Mouse (Mus musculus) left cerebral cortex, postnatal 14 days (tissue): Measurements from ENCODE around the gene Slco2a1. TPM values are rescaled to one million over a fixed set of nuclear protein-coding genes. Genes with fewer than 3 reads are reported as not detected.
A peak's percentile ranks its signal among the peaks of the same experiment; 100 is the strongest.

Experiments
- DNase-seq, 2 experiments: peaks; one replicate each; pipeline ENCODE4 v3.0.0; 2021 to 2022; ENCODE audit warnings: low spot score in 2 of 2, mixed read lengths in 1 of 2
- intact Hi-C: fragments of 180-260 bp; cut with DNase I; formaldehyde crosslinking; loops from one replicate; pipeline ENCODE4 v1.15.1; 2025
- total RNA-seq, 2 experiments: library from RNA; stranded (reverse); gene quantifications; 2 replicates each; pipeline ENCODE4 v1.2.3; 2021

Slco2a1 gene
- total RNA-seq, 2 experiments from 2014 or later, result 1.5 to 2.3 TPM

DNA sequence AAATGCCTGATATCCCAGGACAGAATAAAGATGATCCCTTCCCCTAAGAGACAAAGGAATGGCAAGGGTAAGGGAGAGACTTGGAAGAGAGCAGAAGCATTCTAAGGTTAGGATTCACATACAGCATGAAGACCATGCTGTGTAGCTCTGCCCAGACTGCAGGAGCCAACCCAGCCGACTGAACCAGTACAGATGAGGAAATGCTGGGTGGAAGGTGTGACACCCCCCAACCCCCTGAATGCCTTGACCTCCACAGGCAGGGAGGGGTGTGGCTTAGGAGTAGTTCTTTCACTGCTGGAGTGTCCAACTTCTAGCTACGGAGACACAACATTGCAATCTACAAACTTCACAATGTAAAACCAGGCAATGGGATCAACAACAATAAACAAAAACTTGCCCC lies 121.4 kb downstream of the Slco2a1 start:
- intact Hi-C loops, result no loop called here
- DNase-seq, result no peak

DNA sequence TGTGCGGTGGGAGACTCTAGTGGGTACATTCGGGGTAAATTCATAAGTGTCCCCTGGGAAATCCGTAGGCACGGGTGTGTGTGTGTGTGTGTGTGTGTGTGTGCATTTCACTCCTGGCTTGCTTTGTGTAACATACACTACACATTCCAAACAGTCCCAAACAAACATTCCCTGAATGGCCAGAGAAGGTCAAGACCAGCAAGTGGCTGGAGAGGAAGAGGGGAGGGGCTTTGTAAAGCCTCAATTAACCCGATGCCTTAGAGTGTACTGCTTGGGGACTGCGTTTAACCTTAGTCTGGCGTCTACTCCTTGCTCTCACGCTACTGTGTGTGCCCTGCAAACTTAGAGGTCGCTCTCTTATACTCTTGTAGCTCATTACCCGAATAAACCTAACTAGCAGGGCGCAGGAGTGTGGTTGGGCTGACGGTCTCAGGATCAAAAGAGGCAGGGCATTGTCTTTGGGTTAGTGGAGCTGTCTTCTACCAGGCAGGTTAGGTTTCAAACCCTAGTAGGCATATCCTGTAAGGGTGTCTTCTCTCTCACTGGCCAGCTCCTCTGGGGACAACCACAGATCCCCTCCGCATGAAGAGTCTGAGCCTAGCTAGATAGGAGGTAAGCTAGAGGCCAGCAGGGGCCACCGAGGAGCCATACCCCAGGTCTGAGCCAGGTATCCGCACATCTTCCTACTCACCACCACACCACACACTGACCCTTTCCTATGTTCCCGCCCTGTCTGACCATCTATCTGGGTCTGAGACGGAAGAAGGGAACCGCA lies 122.4 kb downstream of the Slco2a1 start:
- no peak for DNase-seq
- intact Hi-C loops, result no loop called here

DNA sequence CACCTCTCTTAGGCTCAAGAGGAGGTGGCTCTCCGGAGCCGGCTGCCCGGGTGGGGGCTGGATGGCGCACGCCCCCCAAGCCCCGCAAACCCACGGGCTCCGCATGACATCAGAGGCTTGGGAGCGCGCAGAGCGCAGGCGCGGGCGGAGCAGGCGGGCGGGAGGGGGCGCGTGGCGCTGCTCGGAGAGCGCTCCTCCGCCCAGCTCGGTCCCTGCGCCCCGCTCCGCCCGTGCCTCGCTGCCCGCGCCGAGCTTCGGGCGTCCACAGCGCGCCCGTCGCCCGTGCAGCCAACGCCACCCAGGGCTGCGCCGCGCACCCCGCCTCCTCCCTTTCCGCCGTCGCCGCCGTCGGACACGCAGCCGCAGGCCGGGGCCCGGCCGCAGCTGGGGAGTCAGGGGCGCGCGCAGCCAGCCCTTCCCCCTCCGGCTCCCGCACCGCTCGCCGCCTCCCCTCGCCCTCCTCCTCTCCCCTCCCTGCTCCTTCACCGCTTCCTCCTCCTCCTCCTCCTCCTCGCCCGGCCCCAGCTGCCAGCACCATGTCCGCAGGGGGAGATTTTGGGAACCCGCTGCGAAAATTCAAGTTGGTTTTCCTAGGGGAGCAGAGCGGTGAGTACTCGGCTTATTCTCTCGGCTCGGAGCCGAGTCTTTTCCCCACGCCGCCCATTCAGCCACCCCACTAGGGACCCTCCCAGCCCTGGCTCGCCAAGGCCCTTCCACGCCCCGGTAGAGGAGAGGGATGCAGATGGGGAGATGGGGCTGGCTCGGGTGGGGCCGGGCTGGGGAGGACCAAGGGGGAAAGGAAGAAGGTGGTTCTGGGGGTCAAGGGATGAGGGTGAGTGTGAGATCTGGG lies 123.3 kb downstream of the Slco2a1 start, which contains the start of gene Rab6b:
Rab6b (plus strand) TSS at position 167 of the 850 bp plus-strand sequence.
- DNase-seq, result peak; percentile 60 to 81
- intact Hi-C loops, result no loop called here

DNA sequence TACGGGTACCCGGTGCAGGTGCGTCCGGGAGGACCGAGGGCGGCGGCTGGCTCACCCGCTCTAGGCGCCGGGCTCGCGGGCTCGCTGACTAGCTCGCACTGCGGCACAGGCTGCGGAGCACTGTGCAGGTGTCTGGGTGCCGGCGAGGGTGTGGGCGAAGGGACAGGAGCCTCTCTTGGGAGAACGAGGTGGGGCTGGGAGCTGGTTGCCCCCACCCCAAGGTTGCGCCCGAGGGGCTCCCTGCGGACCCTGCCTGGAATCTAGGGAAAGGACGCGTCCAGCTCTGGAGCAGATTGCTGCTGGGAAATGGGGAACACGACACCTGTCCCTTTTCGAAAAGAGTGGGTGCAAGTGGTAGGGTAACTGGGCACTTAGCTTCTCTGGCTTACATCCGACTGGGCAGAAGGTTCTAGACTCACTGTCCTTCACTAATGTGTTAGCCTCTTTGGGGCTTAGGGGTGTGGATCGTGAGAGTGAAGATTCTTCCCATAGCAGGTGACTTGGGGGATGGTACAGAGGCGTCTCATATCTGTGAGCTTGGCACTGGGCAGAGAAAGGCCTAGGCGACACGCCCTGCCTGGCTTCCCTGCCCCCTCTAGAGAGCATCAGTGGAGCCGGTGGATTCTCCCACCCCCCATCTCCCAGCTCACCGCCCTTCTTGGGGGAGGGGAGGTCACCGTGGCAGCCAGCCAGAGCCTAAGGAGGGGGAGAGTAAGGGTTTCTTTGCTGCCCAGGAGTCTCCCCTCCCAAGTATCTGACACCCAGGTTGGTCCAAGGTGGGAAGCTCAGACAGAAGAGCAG lies 124.2 kb downstream of the Slco2a1 start:
- DNase-seq, result peak; percentile 47 to 57
- intact Hi-C loops, result no loop called here

DNA sequence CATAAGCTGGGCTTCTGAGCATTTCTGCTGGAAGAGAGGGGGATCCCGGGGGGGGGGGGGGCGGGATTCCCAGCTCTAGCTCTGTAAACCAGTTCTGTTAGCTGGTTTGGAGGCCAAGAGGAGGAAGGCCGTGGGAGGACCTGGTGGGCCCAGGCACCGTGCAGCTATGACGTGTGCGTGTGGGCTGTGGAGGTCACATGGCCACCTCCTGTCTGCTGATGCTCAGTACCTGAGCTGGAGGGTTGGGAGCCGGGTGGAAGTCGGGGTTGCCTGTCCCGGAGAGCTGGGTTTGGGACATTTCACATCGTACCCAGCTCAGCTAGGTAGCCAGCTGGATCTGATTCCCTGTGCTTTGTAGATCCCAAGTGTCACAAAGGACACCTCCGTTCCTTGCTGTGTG lies 124.8 kb downstream of the Slco2a1 start:
- intact Hi-C loops, result no loop called here
- peak; percentile 59 to 60 for DNase-seq

DNA sequence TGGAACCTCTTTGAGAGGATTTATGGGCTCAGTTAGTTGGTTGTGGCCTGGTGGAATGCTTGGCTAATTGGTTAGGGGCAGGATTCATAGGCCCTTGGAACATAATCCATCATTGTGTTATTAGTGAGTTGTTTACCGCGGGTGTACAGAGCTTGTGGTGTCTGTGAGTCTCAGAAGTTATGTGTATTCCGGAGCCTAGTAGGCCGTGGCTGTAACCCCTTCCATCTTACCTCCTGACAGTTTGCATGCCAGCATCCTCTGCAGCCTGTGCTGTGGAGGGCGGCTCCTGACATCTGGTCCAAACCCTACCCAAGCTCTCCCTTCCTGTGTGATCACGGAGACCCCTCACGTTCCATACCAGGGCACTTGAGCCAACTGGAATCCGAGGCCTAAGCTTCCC lies 125.8 kb downstream of the Slco2a1 start:
- DNase-seq, result no peak
- intact Hi-C loops, result no loop called here

DNA sequence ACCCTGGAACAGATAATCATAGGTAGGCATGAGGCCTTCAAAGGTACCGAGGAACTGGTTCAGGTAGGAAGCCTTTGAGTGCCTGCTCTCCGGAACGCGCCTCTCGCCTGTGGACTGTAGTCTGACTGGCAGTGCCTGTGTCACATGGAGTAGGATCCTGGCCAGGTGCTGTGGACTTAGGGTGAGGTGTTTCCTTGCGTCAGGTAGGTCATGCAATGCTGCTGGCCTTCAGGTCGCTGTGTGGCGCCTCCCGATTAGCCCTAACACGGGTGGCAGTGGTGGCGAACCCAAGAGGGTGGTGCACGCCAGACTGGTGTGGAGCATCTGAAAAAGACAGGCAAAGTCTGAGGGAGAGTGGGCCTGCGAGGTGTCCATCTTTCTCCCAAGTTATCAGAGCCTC lies 126.4 kb downstream of the Slco2a1 start:
- no peak for DNase-seq
- intact Hi-C loops, result no loop called here

DNA sequence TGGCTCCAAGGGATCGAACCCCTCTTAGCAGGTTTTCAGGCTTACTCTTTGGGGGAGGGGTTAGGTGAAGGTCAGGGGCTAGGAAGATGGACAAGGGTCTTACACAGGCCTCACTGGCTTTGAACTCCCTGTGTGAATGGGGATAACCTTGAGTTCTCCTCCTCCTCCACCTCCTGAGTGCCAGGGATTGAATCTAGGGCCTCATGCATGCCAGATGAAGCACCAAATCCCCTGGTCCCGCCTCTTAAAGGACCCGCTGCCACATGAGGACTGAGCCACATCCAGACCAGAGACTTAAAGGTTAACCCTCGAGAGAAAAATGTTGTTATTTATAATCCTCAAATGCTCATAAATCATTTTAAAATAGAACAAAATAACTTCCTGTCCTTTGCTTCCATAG lies 128.4 kb downstream of the Slco2a1 start:
- DNase-seq, result no peak
- intact Hi-C loops, result no loop called here

DNA sequence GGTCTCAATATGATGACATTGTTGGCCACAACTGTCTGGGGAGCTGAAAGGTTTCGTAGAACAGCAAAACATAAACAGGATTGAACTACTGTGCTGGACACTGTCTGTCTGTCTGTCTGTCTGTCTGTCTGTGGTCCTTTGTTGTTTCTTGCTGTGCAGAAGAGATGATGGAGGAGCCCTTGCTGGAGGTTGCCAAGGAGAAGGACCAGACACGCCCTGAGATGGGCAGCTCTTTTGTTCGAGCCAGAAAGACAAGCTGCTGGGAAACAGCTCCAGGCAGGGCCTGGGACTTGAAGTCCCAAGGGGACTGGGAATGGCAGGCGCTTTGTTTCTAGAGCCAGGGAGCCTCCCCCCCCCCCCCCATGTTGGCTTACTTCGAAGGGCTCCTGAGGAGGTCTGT lies 129.0 kb downstream of the Slco2a1 start:
- intact Hi-C loops, result no loop called here
- DNase-seq, result no peak

DNA sequence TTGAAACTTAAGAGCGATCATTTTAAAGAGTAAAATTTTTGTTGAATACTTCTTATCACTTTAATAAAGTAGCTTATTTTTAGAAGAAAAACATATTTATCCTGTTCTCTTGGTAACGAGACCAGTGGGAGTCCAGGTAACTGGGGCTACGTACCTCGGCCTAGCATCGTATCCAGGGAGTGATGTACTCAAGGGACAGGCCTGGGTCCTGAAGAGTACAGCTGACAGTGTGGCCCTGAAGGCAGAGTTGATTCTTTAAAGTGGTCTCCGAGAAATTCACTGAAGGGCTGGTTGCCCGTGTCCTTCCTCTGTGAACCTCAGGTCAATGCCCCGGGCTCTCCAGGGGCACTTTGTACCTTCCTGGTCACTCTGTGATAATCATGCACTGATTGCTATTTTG lies 129.4 kb downstream of the Slco2a1 start:
- DNase-seq, result no peak
- intact Hi-C loops, result no loop called here

DNA sequence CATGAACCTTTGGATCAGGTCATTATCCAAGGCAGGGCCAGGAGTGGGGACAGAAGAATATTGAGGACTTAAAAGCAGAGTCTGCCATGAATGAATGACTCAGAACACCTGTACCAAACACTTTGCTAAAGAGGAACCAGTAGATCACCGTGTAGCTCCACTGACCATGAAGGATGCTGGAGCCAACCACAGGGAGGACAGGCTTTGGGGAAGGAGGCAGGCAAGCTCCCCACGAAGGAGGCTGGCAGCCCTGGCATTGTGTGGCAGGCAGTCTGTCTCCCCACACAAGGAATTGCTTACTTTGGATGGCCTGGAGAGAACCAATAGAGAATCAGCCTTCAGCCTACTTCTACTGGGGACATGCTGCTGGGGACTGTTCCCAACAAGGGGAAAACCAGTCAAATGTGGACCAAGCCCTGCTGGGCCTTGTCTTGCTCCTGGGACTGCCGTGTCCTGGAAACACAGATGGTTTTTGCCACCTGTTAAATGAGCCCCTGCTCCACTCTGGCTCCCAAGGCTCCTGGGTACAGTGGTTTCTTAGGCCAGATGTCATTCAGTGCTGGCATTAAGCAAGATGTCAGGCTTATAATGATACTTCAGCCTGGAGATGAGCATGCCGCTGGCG lies 130.3 kb downstream of the Slco2a1 start:
- intact Hi-C loops, result no loop called here
- no peak for DNase-seq

DNA sequence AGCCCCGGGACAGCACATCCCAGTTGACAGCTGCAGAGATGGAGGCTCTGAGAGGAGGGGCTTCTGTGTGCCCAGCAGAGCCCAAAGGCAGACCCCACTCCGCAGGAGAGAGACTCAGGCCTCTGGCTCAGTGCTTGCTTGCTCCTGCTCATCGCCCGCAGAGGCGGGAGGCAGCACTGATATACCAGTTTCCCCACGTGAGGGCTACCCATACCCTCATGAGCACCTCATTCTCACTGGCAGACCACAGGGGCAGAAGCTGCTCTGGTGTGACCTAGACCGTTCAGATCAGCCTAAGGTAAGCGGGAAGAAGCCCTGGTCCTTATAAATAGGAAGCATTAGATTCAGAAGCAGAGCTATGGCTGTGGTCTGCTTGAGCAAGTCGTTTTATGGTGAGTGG lies 131.3 kb downstream of the Slco2a1 start:
- intact Hi-C loops, result no loop called here
- DNase-seq, result no peak

DNA sequence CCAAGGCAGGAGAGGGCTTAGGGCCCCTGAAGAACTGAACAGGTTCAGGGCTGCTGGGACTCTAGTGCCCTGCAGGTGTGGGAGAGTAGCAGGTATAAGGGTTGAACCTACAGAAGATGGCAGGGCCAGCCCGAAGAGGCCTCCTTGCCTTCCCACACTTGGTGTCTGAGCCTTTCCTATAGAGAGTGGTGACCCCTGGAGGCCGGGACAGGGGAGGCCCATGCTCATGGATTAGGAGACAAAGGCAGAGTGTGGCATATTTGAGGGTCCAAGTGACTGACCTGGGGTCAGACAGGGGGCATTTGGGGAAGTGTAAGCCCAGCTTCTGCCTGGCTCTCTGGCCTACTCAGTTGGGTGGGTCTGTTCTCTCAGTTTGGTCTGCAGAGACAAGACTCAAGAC lies 131.7 kb downstream of the Slco2a1 start:
- intact Hi-C loops, result no loop called here
- DNase-seq, result no peak

DNA sequence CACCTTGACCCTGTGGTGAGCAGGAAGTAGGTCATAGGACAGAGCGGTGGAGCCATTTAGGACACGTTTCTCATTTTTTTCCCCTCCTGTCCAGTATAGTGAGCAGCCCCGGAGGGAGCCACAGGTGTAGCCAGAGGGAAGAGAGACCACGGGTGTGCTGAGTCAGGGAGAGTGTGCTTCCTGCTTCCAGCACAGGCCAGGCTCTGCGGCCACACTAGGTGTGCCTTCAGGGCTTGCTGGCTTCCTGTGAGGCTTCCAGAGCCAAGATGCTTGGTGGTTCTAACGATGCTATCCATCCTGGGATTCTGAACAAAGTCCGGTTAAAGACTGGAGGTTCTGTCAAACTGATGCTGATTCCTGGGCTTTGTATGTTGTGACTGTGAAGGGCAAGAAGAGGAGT lies 133.0 kb downstream of the Slco2a1 start:
- intact Hi-C loops, result no loop called here

DNA sequence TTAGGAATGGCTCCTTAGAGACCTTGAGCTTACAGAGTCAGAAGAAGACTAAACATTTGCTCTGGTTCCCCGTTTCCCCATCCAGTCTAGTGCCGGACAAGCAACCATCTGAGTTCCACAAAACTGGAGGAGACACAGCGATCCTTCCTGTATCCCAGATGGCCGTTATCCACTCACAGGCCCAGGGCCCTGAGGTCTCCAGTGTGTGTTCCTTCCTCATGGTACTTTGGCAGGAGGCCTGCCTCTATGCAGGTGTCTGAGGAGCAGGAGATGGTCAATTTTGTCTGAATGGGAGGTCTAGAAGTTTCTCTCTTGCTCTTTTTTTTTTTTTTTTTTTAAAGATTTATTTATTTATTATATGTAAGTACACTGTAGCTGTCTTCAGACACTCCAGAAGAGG lies 136.2 kb downstream of the Slco2a1 start:
- no peak for DNase-seq
- intact Hi-C loops, result no loop called here

More for the DNA sequence above, 133.0 kb downstream of the Slco2a1 start:
- DNase-seq, result no peak

DNA sequence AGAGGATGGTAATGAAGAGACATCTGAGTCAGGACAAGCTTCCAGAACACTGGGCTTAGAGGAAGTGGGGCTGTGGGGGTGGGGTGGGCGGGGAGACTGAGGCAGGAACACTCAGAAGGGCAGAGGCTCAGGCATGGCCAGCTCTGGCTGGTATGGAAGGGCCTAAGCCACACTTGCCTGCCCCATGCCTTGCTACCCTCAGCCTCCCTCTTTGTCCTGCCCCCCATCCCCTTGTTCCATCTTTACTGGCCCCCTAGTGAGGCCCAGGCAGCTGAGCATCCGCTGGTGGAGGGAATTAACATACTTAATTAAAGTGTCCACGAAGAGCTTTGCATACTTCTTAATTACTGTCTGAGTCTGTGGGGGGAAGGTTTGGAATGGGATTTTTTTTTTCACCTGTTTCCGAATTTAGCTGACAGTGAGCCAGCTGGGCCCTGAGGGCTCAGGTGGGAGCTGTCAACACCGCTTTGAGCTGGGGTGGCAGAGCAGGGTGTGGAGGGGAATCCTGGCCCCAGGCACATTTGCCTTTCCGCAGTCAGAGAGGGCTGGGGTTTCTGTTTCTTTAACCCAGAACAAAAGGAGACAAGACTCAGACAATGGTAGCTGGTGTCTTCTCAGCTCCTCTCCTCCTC lies 145.1 kb downstream of the Slco2a1 start:
- DNase-seq, result no peak
- intact Hi-C loops, result no loop called here

DNA sequence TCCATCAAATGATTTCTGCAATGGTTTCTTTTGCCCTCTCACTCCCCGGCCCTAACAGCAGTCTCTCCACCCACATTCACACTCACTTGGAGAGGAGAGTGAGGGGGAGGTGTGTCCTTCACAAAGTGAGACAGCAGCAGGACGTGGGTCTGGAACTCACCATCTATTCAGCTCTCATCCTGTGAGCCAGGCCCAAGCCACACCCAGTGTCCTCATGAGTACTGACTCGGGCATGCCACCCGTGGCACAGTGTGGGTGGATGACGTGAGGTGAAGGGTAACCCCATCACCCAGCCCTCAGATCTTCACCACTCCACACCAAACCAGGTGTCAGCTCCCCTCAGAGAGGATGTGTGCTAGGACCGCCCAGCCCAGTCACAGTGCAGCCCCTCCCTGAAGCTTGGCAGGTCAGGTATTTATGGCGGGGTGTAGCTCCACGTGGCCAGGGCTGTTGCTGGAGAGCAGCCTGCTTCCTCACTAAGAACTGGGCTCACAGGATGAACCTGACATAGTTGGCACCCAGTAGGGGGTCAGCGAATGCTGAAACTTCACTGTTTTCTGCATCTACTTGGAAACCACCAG lies 146.0 kb downstream of the Slco2a1 start:
- peak; percentile 50 to 73 for DNase-seq
- intact Hi-C loops, result no loop called here

DNA sequence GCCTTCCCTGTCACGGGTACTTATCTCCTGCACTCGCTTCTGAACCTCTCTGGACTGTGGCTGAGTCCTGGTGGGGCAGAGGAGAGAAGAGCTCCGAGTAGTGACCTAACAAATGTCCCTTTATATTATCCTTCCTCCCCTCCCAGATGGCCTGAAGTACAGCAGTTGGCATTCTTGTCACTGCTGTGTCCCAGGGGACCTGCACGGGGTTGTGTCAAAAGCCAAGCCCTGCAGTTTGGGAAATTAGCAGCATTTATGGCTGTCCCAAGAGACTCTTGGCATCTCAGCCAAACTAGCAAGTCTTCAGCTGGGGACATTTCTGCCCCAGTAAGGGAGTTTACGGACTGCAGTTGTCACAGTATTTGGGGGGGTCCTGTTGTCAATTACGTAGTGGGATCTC lies 151.0 kb downstream of the Slco2a1 start:
- DNase-seq, result no peak
- intact Hi-C loops, result no loop called here

DNA sequence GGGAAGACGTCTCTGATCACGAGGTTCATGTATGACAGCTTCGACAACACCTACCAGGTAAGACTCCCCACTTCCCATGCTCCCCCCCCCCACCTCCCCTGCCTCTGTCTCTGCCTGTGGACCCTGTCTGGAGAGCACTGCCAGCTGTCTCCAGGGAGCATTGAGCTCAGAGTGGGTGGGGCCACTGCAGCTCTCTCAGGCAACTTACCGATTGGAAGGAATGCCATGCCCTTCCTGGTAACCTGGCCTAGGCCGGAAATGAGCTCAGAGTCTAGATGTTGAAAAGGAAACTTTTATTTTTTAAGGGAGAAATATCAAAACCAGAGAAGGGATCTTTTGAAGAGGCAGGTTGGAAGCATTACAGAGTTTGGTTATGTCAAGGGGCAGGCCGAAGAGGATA lies 151.9 kb downstream of the Slco2a1 start:
- intact Hi-C loops, result no loop called here
- no peak for DNase-seq
